Mouse (Mus musculus): Measurements from ENCODE around the gene Fsd1. TPM values are rescaled to one million over a fixed set of nuclear protein-coding genes. Genes with fewer than 3 reads are reported as not detected.

Fsd1 gene
- 1 to 10 TPM; 2.4 to 4.9 TPM for polyA plus RNA-seq (2017; shearing (Covaris generic))

DNA sequence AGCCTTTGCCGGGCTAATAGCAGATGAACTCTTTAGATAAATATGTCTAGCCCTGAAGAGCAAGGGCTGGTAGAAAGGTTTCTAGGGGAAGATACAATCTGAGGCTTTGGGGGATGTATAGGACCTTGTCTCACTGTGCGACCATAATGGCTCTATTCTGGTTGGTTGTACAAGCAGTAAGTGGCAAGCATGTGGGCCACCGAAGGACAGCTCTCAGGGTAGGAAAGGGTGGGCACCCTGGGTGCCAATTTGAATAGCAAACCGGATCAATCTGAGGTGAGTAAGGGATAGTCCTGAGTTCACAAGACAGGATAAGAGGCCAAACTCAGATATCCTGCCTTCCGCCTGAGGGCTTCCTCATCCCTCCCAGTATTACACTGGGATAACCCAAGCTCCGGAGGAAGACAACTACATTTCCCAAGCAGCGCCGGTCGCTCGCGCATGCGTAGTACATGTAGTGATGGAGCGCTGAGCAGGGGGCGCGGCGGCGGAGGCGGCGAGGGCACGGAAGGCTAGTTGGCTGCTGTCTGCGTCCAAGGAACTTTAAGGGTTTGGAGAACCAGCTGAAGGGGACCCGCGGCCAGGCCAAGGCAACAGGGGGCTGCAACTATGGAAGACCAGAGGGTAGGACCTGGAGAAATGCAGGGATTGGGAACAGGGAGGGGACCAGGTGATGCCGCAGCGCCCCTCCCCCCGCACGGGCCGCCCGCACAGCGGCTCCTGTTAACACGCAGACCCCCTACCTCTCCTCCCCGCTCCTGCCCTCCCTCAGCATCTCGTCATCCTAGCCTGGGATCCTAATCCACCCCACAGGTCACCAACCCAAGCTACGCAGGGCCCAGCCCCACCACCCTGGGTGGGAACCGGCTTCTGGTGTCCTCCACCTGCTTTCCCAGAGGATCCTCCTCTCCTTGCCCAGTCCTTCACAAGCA, at the start of gene Fsd1:
TSS of gene Fsd1 (plus strand) at position 480 of the 932 bp plus-strand sequence.

DNA sequence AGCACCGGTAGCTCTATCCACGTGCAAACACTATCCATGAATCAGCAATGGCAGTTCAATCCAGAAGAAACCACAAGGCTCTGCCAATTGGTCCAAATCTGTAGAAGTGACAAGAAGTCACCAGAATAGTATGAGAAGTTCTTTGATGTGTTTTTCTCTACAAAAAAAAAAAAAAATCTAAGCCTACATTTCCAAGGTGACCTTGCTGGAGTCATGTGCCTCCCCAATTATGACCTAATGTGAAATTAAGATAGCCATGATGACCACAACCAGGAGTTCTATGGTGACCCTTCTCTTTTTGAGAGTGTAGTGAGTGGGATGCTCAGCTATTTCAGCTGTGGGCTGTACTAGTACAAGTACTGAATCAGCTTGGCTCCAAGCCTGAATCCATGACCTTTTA, 36.9 kb upstream of the Fsd1 start, which contains the start of gene Zfp119b:
TSS of gene Zfp119b (minus strand) at position 101 of the 400 bp plus-strand sequence.

DNA sequence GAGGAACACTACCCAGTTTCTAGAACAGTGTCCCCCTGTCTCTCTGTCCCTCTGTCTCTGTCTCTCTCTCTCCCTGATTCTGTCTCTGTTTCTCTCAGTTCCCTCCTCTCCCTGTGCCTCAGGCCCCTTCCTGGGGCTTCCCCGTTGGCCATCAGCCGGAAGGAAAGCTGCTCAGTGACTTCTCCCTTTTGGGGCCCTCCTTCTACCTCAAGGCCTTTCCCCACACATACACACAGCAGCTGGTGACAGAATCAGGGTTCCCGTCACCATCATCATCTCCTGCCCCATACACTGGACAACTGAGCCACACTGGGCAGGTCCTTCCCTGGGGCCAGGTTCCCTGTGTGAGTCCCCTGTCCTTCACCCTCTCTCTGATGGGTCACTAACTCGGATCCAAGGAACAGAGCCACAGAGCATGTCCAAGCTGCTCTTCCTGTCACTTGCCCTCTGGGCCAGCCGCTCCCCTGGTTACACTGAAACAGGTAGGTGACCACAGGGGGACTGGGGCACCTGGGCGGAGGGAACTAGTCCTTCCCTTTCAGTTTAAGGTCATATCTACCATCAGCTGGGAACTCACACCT, 33.8 kb upstream of the Fsd1 start, which contains the start of gene Ebi3:
TSS of gene Ebi3 (plus strand) at position 194 of the 581 bp plus-strand sequence.

DNA sequence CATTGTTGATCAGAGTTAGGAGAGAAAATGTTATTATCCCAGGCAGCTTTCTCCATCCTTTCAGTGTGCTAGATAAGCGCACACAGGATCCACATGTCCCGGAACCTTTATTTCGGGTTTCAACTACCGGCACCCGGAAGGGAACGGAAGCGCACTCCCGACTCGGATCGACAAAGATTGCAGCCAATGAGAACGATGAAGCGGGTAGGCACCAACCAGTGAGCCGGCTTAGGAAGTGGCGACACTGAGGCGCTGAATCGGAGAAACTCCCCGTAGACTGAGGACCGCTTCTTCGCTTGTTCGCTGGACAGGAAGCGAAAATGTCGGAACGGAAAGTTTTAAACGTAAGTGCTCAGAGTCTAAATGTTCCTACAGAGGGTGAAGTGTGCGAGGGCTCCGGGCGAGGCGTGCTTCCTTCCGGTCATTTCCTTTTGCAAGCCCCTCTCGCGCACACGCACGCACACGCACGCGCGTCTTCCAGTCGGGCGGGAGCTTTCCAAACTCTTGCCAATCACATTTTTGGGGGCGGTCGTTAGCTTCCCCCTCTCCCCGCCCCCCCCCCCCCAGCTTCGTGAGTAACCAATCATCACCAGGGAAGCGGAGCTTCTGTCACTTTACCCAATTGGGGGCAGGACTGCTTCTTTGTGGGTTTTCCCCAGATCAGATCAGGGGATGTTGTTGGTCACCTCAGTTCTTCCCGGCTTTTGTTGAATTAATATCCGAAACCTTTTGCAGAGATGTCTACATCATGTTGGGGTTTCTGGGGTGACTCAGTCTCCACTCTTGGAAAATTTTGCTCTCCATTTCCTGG, 27.2 kb upstream of the Fsd1 start, which contains the start of gene Yju2:
TSS of gene Yju2 (plus strand) at position 182 of the 811 bp plus-strand sequence.

DNA sequence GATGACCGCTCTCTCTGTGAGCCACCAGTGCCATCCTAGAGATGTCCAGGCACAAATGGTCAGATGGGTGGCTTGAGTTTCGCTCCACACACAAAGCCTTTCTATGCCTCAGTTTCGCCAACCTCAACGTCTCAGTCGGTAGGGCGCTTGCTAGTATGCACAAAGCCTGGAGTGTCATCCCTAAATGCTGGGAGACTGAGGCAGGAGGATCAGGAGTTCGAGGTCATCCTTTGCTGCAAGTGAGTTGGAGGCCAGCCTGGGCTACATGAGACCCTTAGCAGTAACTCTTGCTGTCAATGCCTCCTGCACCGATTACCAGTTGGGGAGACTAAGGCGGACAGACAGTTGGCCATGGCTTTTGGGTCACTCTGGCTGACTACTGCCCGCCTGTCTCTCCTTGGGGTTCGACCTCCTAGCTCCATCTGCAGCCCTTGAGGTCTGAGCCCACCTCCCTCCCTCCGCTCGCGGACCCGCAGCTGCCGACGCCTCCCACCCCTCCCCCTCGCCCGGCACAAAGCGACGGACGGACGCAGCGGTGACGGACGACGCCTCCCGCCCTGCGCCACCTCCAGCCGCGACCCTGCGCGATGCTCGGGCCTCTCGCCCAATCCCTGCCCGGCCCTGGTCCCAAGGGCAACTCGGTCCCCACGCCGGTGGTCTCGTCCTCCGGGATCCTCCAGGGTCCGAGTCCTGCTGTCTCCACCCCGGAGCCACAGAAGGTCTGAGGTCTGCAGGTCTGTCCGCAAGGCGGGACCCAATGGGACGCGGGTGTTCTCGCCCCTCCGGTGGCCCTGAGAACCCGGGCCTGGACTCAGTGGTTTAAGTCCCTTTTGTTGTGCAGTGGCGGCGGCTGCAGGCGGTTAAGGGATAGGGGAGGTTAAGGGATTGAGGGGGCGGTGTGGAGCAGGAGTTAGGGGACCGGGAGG, 16.1 kb upstream of the Fsd1 start, which contains the start of gene Shd:
TSS of gene Shd (plus strand) at position 502 of the 926 bp plus-strand sequence.

DNA sequence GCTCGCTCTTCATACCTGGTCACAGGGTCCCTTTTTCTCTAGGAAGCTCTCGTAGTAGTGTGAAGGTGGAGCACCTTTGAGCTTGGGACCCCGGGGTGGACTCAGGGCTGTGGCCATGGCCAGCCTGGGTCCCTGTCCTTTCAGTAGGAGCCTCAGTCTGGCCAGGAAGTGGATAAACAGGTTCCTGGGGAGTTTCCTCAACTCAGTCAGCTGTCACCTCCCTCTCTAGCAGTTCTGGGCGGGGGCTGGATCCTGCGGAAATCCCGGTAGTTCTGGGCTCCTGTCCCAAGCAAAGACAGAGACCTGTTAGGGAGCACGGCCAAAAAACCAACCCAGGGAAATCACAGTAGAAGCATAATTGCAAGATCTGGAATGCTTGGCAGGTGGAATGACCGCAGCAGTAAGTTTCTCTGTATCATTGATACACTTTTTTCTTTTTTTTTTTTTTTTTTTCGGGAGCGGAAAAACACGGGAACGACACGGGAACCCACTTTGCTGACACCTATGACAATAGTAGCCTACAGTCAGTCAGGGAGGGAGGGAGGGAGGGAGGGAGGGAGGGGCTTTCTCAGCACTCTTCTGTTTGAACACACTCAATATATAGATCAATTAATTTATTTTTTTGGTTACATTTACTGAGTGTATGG, 19.2 kb downstream of the Fsd1 start, which contains the start of the genes Stap2 and Mpnd:
TSS of gene Stap2 (minus strand) at position 170 of the 647 bp plus-strand sequence.
TSS of gene Mpnd (plus strand) at position 297 of the 647 bp plus-strand sequence.

DNA sequence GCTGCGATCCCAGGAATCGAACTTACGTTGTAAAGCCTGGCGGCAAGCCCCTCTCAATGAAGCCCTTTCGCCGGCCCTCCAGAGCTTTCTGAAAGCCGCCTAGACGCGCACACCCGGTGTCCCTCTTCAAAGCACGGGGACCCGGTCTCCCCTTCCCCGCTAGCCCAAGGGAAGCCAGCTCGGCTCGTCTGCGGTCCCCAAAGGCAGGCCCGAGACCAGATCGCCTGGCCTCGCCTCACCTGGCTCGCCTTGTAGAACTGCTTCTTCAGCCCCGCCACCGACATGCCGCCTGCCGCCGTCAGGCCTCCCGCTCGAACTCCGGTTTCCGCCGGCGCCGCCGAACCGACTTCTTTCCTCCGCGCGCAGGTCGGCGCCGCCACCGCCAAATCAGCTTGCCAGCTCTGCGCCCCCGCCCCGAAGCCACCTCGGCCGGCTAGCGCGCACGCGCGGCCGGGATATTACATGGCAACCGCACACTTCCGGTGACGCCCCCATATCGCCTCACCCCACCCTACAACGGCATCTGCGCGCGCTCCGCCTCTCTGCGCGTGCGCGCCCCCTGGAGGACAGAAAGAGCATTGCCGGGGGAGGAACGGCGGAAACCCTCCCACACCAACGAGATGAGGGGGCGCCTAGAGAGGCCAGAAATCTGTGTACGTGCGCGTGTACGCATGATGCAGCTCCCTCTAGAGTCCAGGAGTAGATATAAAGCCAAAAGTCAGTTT, 50.0 kb downstream of the Fsd1 start, which contains the start of gene Sh3gl1:
TSS of gene Sh3gl1 (minus strand) at position 460 of the 725 bp plus-strand sequence.

DNA sequence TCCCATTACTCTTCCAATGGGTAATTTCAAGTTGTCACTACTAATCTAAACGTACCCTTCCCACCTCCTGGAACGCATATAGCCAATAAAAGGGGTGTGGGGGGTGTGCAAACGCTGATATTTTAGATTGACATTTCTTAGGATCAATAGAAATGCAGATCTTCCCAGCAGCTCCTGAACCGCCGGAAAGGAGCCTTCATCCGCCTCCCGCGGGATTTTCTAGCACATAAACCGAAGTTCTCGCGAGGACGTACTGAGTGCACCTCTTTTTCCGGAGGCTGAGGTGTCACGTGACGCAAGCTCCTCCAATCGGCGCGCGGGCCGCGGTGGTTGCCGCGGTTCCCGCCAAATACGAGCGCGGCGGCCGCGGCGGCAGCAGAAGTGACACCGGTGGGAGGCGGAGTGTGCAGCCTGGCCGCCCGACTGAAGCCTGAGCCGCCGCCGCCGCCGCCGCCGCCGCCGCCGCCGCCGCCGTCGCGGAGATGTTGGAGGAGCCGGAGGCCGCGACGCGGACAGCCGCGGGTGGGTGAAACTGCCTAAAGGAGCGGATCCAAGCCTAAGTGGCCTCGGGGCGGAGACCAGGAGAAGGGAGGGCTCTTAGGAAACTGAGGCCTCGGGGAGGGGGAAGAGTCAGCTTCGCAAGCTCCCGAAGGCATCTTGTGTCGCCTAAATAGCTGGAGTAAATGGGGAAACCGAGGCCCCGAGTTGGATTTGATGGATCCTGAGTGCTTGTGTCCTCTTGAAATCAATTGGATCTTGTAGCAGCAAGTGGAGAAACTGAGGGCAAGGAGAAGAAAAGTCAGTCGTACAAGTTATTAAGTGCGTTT, 53.9 kb downstream of the Fsd1 start, which contains the start of gene Chaf1a:
TSS of gene Chaf1a (plus strand) at position 410 of the 827 bp plus-strand sequence.

Other genes with a start within 250 kb of the Fsd1 start
- gene Adgre4, start 236.5 kb upstream of the Fsd1 start, polyA plus RNA-seq (2017; shearing (Covaris generic)) = 1 to 10 TPM in 1 of 2 experiments, under 1 TPM in 1; 0.07 to 3.4 TPM
- 10 to 100 TPM; 16.1 to 19.4 TPM for gene Zfp119a, start 107.6 kb upstream of the Fsd1 start, polyA plus RNA-seq (2017; shearing (Covaris generic))
- gene Zfp959, start 94.4 kb upstream of the Fsd1 start, polyA plus RNA-seq (2017; shearing (Covaris generic)) = 10 to 100 TPM; 25.2 to 34.0 TPM
- 10 to 100 TPM; 10.5 to 15.5 TPM for gene Zfp119b, start 37.0 kb upstream of the Fsd1 start, polyA plus RNA-seq (2017; shearing (Covaris generic))
- 10 to 100 TPM; 26.7 to 76.0 TPM for gene Ebi3, start 33.9 kb upstream of the Fsd1 start, polyA plus RNA-seq (2017; shearing (Covaris generic))
- 10 to 100 TPM; 30.7 to 34.7 TPM for gene Yju2, start 27.4 kb upstream of the Fsd1 start, polyA plus RNA-seq (2017; shearing (Covaris generic))
- 1 to 10 TPM in 1 of 2 experiments, under 1 TPM in 1; 0.29 to 1.8 TPM for gene Shd, start 16.0 kb upstream of the Fsd1 start, polyA plus RNA-seq (2017; shearing (Covaris generic))
- gene Stap2, start 19.1 kb downstream of the Fsd1 start, polyA plus RNA-seq (2017; shearing (Covaris generic)) = 1 to 10 TPM in 1 of 2 experiments, under 1 TPM in 1; 0.48 to 1.7 TPM
- gene Mpnd, start 19.2 kb downstream of the Fsd1 start, polyA plus RNA-seq (2017; shearing (Covaris generic)) = 100 to 1,000 TPM; 114 to 185 TPM
- 100 to 1,000 TPM; 167 to 234 TPM for gene Sh3gl1, start 50.1 kb downstream of the Fsd1 start, polyA plus RNA-seq (2017; shearing (Covaris generic))
- 1 to 10 TPM; 2.9 to 3.2 TPM for gene Chaf1a, start 53.9 kb downstream of the Fsd1 start, polyA plus RNA-seq (2017; shearing (Covaris generic))
- gene Ubxn6, start 88.5 kb downstream of the Fsd1 start, polyA plus RNA-seq (2017; shearing (Covaris generic)) = 10 to 100 TPM; 65.6 to 85.6 TPM
- 100 to 1,000 TPM; 137 to 167 TPM for gene Hdgfl2, start 93.1 kb downstream of the Fsd1 start, polyA plus RNA-seq (2017; shearing (Covaris generic))
- gene Plin4, start 123.3 kb downstream of the Fsd1 start, polyA plus RNA-seq (2017; shearing (Covaris generic)) = not detected
- not detected for gene Plin5, start 131.1 kb downstream of the Fsd1 start, polyA plus RNA-seq (2017; shearing (Covaris generic))
- gene Lrg1, start 135.5 kb downstream of the Fsd1 start, polyA plus RNA-seq (2017; shearing (Covaris generic)) = under 1 TPM; 0.20 to 0.29 TPM
- gene Sema6b, start 153.8 kb downstream of the Fsd1 start, polyA plus RNA-seq (2017; shearing (Covaris generic)) = under 1 TPM; 0.20 to 0.59 TPM
- gene Tnfaip8l1, start 176.0 kb downstream of the Fsd1 start, polyA plus RNA-seq (2017; shearing (Covaris generic)) = 10 to 100 TPM; 28.7 to 32.9 TPM
- gene Mydgf, start 197.4 kb downstream of the Fsd1 start, polyA plus RNA-seq (2017; shearing (Covaris generic)) = 10 to 100 TPM; 53.0 to 57.5 TPM
- gene Dpp9, start 232.4 kb downstream of the Fsd1 start, polyA plus RNA-seq (2017; shearing (Covaris generic)) = 10 to 100 TPM; 48.5 to 51.0 TPM

Data from inflammation-experienced regulatory T-cells (primary cell).